Mouse (Mus musculus) midbrain, embryonic 11.5 days (tissue): Measurements from ENCODE around the gene Btbd2. TPM values are rescaled to one million over a fixed set of nuclear protein-coding genes. Genes with fewer than 3 reads are reported as not detected.

ENCODE experiments used
- ATAC-seq: fragments of 200-750 bp; cut with Nextera tagmentation; 2 replicates; pipeline ENCODE4 v1.8.0; 2017; ENCODE audit warnings: moderate TSS enrichment, moderate library complexity; ENCODE audit not compliant: low FRiP score
- DNase-seq: peaks from one replicate; pipeline ENCODE4 v3.0.0; 2015; ENCODE audit warnings: low spot score; ENCODE audit errors: missing footprints
- H3K27ac ChIP-seq: fragments of 300-500 bp; sonication (generic); 2 replicates; pipeline ENCODE4 v1.5.1; 2014; ENCODE audit warnings: low read depth, low read length
- H3K27me3 ChIP-seq: fragments of 300-500 bp; sonication (generic); 2 replicates; pipeline ENCODE4 v1.6.1; 2014; ENCODE audit warnings: mild to moderate bottlenecking, low read length, moderate library complexity, mixed read lengths; ENCODE audit not compliant: control insufficient read depth, insufficient read depth
- H3K36me3 ChIP-seq: fragments of 300-500 bp; sonication (generic); 2 replicates; pipeline ENCODE4 v1.6.1; 2014; ENCODE audit warnings: mild to moderate bottlenecking, low read length, moderate library complexity, mixed read lengths; ENCODE audit not compliant: control insufficient read depth, insufficient read depth
- H3K4me1 ChIP-seq: fragments of 300-500 bp; sonication (generic); 2 replicates; pipeline ENCODE4 v1.6.1; 2014; ENCODE audit warnings: low read length; ENCODE audit not compliant: control insufficient read depth, insufficient read depth
- H3K4me2 ChIP-seq: fragments of 300-500 bp; sonication (generic); 2 replicates; pipeline ENCODE4 v1.6.1; 2014; ENCODE audit warnings: mild to moderate bottlenecking, moderate library complexity
- H3K4me3 ChIP-seq: fragments of 300-500 bp; sonication (generic); 2 replicates; pipeline ENCODE4 v1.5.1; 2014; ENCODE audit warnings: low read depth, low read length
- H3K9ac ChIP-seq: fragments of 300-500 bp; sonication (generic); 2 replicates; pipeline ENCODE4 v1.6.1; 2014; ENCODE audit warnings: low read length
- H3K9me3 ChIP-seq: fragments of 300-500 bp; sonication (generic); 2 replicates; pipeline ENCODE4 v1.6.1; 2016; ENCODE audit warnings: low read length; ENCODE audit not compliant: control insufficient read depth
- WGBS: fragments of 180-500 bp; shearing (Covaris S2); extraction: QIAGEN DNeasy Blood & Tissue Kit; methylation state at CpG from one replicate; pipeline ENCODE4 v1.1.7; 2014; 5-methylcytosine and 5-hydroxymethylcytosine counted together
- polyA plus RNA-seq: library from polyadenylated mRNA; unstranded; fragments of >200 nt; fragmentation: Nextera tagmentation; extraction: Ambion mirVana; gene quantifications from 2 replicates; pipeline ENCODE4 v1.2.1, GENCODE M21; 2014

Btbd2 gene
- polyA plus RNA-seq, 1 experiment from 2014 or later = 51.7 TPM

DNA sequence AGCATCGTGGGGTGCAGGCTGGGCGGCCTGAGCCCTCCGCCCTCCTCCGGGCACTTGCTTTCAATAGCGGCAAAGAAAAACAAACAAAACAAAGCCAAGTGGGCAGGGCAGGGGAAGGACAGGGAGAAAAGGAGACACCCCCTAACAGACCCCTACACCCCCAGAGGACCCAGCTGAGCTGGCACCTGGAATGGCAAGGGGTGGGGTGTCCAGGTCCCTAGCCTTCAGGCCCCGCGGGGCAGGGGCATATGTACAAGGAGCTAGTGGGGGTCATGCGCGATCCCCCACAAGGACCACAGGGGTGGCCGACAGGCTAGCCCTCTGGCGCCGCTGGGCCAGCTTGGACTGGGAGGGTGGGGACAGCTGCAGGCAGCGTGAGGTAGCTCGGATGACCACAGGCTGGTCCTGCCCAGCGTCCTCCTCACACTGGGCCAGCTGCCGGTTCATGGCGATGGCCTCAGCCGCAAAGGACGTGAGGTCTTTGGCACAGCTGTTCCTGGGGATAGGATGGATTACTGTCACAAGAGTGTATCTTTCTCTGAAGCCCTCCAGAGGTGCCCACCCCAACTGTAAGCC, 10.1 kb upstream of the Btbd2 start:
- DNase-seq = no peak
- Histone ChIP-seq H3K27ac (no peak overlapping the region), H3K4me1 (0 out of 2 replicates have a peak, but pooled peaks cover 3% of the 10 kb centered on the region), H3K4me2 (no peak overlapping the region), H3K9me3 (no peaks in the 10 kb centered on the region), H3K27me3 (no peaks in the 10 kb centered on the region), H3K36me3 (peaks cover 43% of the 10 kb centered on the region), H3K9ac (no peak overlapping the region), H3K4me3 (no peak overlapping the region)
- WGBS = 81% methylated on average over 19 of the region's 19 CpGs
- ATAC-seq = no peak

DNA sequence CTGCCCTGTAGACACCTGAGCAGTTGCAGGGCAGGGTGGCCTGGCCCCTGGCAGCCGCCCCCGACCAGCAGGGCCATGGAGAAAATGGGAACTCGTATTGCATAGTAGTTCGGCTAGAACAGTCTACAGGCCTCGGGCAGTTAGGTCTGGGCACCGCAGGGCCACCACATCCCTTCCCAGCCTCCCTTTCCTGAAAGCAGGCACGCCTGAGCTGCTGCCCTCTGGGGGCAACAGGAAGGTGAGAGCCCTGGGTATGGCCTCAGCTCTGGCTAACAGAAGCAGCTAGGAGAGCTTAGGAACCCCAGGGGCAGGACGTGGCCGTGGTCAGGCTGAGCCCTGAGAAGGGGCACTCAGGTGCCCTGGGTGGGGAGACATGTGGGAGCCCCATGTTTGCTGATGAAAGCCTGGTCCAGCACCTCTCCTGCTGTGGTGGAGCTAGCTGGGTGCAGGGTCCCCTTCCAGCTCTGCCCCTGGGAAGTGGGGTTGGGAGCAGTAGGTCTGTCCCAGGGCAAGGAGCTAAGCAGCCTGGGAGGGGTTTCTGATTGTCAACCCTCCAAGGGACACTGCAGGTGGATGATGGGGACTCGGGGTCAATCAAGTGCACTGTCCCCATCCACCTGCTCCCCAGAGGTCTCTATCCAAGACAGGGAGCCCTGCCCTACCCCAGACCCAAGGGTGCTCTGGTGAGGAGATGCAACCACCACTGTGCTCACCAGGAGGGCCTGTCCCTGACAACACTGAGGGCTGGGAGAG, 9.3 kb upstream of the Btbd2 start:
- Histone ChIP-seq H3K9ac (no peak overlapping the region), H3K27ac (no peak overlapping the region), H3K9me3 (no peaks in the 10 kb centered on the region), H3K36me3 (peaks cover 42% of the 10 kb centered on the region), H3K4me1 (0 out of 2 replicates have a peak, but pooled peaks cover 3% of the 10 kb centered on the region), H3K27me3 (no peaks in the 10 kb centered on the region), H3K4me2 (no peak overlapping the region), H3K4me3 (no peak overlapping the region)
- ATAC-seq (no peak), DNase-seq (no peak)
- 78% methylated on average over 10 of the region's 10 CpGs for WGBS

DNA sequence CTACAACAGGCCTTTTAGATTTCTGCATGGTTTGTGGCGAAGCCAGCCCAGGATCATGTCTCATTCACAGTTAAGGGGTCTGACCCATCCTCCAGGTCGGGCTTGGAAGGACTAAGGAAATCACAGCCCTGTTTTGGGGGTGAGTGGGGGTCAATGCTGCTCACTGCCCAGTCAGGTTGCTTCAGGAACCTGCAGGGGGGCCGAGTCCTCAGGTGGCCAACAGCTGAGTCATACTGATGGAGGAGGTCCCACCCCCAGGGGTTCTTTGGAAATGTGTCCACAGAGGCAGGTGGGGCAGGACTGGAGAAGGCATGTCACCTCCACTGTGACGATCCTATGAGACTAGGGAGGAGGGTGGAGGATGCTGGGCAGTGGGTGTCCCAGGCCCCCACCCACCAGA, 8.6 kb upstream of the Btbd2 start:
- Histone ChIP-seq H3K9ac (no peak overlapping the region), H3K9me3 (no peaks in the 10 kb centered on the region), H3K36me3 (peaks cover 37% of the 10 kb centered on the region), H3K4me1 (0 out of 2 replicates have a peak, but pooled peaks cover 3% of the 10 kb centered on the region), H3K4me2 (no peak overlapping the region), H3K27ac (no peak overlapping the region), H3K4me3 (no peak overlapping the region), H3K27me3 (no peaks in the 10 kb centered on the region)
- ATAC-seq (no peak), DNase-seq (no peak)
- 69% methylated on average over 4 of the region's 4 CpGs for WGBS

DNA sequence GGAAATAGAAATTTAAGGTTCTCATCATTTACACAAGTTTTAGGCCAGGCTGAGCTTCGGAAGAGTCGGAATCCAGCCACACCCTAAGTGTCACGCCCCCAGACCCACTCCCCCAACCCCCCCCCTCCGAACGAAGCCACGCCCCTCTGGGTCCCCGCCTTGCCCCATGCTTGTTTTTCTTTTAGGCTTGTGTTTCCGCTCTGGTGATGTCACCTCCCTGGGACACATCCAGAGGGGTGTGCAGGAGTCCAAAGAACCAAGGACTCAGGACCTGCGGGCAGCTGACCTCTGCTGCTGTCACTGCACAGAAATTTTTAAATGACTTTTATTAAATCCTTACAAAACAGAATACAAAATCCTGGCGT, 8.1 kb upstream of the Btbd2 start:
- H3K36me3 ChIP-seq = peaks cover 35% of the 10 kb centered on the region
- DNase-seq = no peak
- H3K27me3 ChIP-seq = no peaks in the 10 kb centered on the region
- WGBS = 15% methylated on average over 10 of the region's 10 CpGs
- H3K4me2 ChIP-seq = no peak overlapping the region
- H3K4me3 ChIP-seq = no peak overlapping the region
- H3K9ac ChIP-seq = no peak overlapping the region
- H3K9me3 ChIP-seq = no peaks in the 10 kb centered on the region
- no peak for ATAC-seq
- H3K27ac ChIP-seq = no peak overlapping the region
- 0 out of 2 replicates have a peak, but pooled peaks cover 3% of the 10 kb centered on the region for H3K4me1 ChIP-seq

DNA sequence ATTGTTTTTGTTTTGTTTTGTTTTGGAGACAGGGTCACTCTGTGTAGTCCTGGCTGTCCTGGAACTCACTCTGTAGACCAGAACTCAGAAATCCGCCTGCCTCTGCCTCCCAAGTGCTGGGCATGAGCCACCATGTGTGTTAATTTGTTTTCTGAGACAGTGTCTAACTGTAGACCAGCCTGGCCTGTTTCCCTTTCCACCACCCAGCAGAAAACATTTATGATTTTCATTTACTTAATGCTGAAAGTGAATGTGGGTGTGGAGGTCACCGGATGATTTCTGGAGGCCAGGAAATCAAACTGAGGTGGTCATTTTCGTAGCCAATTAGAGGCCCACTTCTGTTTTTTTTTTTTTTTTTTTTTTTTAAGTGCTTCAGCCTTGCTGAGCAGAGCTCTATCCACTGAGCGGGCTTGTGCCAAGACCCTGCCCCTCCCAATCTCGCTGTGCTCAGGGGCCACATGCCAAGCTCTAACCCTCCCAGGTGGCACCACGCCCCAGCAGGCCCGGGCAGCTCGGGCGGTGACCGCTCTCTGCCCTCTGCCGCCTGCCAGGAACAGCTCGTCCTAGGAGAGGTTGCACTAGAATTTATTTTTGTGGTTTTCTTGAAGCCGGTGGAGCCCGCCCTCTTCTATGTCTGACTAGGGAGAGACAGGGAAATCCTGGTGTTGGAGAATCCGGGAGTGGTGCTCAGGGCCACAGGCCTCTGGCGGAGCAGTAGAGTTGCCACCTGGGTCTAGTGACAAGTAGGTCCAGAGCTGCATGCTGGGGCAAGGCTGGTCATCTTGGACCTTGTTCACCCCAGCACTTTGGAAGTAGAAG, 7.5 kb upstream of the Btbd2 start:
- 0 out of 2 replicates have a peak overlapping the region, but pooled peaks have one; percentile 3 for H3K9ac ChIP-seq
- no peak overlapping the region for H3K4me3 ChIP-seq
- ATAC-seq = no peak
- H3K9me3 ChIP-seq = no peaks in the 10 kb centered on the region
- H3K27ac ChIP-seq = no peak overlapping the region
- no peak overlapping the region for H3K4me2 ChIP-seq
- 0 out of 2 replicates have a peak, but pooled peaks cover 3% of the 10 kb centered on the region for H3K4me1 ChIP-seq
- no peaks in the 10 kb centered on the region for H3K27me3 ChIP-seq
- H3K36me3 ChIP-seq = peaks cover 30% of the 10 kb centered on the region
- WGBS = 48% methylated on average over 16 of the region's 16 CpGs
- DNase-seq = no peak

DNA sequence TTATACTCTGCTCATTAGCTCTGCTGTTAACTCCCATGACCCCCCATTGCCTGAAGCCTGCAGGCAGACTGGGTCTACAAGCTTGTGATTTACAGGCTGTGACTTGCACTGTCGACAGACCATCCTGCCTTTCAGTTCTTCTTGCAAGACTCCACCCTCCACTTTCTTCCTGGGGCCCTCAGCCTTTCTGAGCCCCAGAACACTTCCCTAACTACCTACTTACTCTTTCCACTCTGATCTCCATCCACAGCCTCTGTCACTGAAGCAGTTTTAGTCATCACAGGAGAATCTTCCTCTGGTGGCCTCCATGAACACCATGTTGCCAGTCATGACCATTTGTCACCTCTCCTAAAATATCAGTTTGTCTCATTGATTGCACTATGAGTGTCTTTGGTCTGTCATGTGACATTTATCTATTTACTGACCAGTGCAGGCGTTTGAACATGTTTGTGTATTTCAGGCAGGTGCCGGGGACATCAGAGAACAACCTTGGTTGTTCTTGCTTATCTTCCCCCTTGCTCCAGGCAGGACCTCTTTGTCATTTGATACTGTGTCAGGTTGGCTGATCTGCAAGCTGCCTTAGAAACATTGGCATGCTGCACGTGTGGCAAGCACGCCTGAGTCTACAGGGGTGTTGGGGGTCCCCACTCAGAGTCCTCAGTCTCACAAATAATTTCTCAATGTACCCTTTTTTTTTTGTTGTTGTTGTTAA, 6.8 kb upstream of the Btbd2 start:
- 75% methylated on average over 5 of the region's 5 CpGs for WGBS

DNA sequence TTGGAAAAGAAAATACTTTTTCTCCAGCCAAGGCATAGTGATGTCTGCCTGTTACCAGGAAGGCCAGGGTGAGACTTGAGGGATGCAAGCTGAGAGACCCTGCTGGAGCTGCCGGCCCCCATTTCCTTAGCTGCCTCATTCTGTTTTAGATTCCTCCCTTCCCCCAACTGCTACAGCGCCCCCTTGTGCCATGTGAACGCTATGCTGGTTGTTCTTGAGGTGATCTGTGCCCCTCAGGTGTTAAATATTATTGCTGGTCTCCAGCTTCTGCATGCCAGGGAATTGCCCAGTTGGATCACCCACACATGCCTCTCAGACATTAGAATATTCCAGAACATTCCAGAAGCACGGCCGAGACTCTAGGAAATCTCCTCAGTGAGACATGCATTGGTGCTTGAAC, 4.3 kb upstream of the Btbd2 start:
- no peak overlapping the region for H3K4me2 ChIP-seq
- no peak overlapping the region for H3K9ac ChIP-seq
- peak; percentile 89 for DNase-seq
- 34% methylated on average over 5 of the region's 5 CpGs for WGBS
- no peak for ATAC-seq
- no peaks in the 10 kb centered on the region; the same call in 1 of the 2 replicates for H3K36me3 ChIP-seq
- H3K4me1 ChIP-seq = 0 out of 2 replicates have a peak, but pooled peaks cover 6% of the 10 kb centered on the region
- H3K27ac ChIP-seq = no peak overlapping the region
- H3K4me3 ChIP-seq = no peak overlapping the region
- no peaks in the 10 kb centered on the region for H3K27me3 ChIP-seq
- H3K9me3 ChIP-seq = no peaks in the 10 kb centered on the region

More for the DNA sequence above, 6.8 kb upstream of the Btbd2 start:
- no peak for DNase-seq
- Histone ChIP-seq H3K4me2 (no peak overlapping the region), H3K4me3 (no peak overlapping the region), H3K27ac (no peak overlapping the region), H3K4me1 (0 out of 2 replicates have a peak, but pooled peaks cover 3% of the 10 kb centered on the region), H3K36me3 (peaks cover 22% of the 10 kb centered on the region), H3K9me3 (no peaks in the 10 kb centered on the region), H3K9ac (no peak overlapping the region), H3K27me3 (no peaks in the 10 kb centered on the region)
- no peak for ATAC-seq

DNA sequence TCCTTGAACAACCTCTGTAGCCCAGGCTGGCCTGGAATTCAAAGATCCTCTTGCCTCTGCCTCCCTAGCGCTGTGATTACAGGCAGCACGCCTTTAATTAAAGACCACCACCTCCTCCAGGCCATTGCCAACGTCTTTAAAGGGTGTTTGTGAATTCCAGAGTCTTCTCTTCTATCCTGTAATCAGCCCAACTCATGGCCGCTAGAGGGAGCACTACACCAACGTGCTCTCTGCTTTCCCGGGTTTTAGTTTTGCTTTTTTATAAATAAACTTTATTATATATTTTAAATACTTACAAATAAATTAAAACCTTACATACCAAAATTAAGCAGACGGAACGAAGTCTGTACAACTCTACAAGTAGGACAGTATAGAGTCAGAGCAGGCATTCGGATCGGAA, 2.3 kb upstream of the Btbd2 start:
- 20% methylated on average over 10 of the region's 10 CpGs for WGBS
- no peak overlapping the region for H3K27ac ChIP-seq
- H3K36me3 ChIP-seq = no peaks in the 10 kb centered on the region
- H3K27me3 ChIP-seq = no peaks in the 10 kb centered on the region
- peaks cover 15% of the 10 kb centered on the region for H3K4me1 ChIP-seq
- ATAC-seq = no peak
- H3K4me2 ChIP-seq = no peak overlapping the region
- DNase-seq = peak; percentile 99
- H3K4me3 ChIP-seq = no peak overlapping the region
- no peaks in the 10 kb centered on the region for H3K9me3 ChIP-seq
- no peak overlapping the region for H3K9ac ChIP-seq
